Mouse (Mus musculus) neutrophil, adult 5-6 weeks (primary cell): ENCODE data around the gene Tsc22d2. TPM values are rescaled to one million over a fixed set of nuclear protein-coding genes. Genes with fewer than 3 reads are reported as not detected.
A peak's percentile ranks its signal among the peaks of the same experiment; 100 is the strongest.
"Not testable (repeated sequence)": the region's sequence is repeated elsewhere in the genome, so short reads cannot be mapped to it uniquely, and the experiment has no call there.

Experiments used
- ATAC-seq: fragments of 151-379, 151-347 bp; 2 replicates; pipeline ENCODE4 v1.8.0; 2017; ENCODE audit warnings: mild to moderate bottlenecking, moderate TSS enrichment; ENCODE audit not compliant: insufficient number of reproducible peaks, poor library complexity, low FRiP score, severe bottlenecking; ENCODE audit errors: extremely low read depth
- total RNA-seq: library from RNA; stranded (forward); fragments of 200-1000 nt; gene quantifications from 2 replicates; pipeline ENCODE4 v1.2.3, GENCODE M21; 2017

Tsc22d2 gene
- total RNA-seq, 1 experiment from 2014 or later = 48.1 TPM

GRCm38 (mm10) chr3:58418724-58419705 lies 4.5 kb downstream of the Tsc22d2 start:
- ATAC-seq = no peak

GRCm38 (mm10) chr3:58428861-58429260 lies 14.3 kb downstream of the Tsc22d2 start:
- ATAC-seq = no peak

GRCm38 (mm10) chr3:58434414-58434813 lies 19.9 kb downstream of the Tsc22d2 start:
- ATAC-seq = no peak

GRCm38 (mm10) chr3:58448230-58448629 lies 33.7 kb downstream of the Tsc22d2 start:
- peak; percentile 71 for ATAC-seq

GRCm38 (mm10) chr3:58449487-58449886 lies 35.0 kb downstream of the Tsc22d2 start:
- no peak for ATAC-seq

GRCm38 (mm10) chr3:58454414-58455205 lies 40.1 kb downstream of the Tsc22d2 start:
- no peak for ATAC-seq

GRCm38 (mm10) chr3:58455255-58455654 lies 40.7 kb downstream of the Tsc22d2 start:
- no peak for ATAC-seq

- ATAC-seq = peak; percentile 44; the same call in 1 of the 2 replicates
Observed at GRCm38 (mm10) chr3:58469655-58470437, 55.3 kb downstream of the Tsc22d2 start.

GRCm38 (mm10) chr3:58475298-58475697 lies 60.8 kb downstream of the Tsc22d2 start:
- ATAC-seq = not testable (repeated sequence)

- no peak for ATAC-seq
Observed at GRCm38 (mm10) chr3:58478755-58479455, 64.4 kb downstream of the Tsc22d2 start.

GRCm38 (mm10) chr3:58485883-58486282 lies 71.4 kb downstream of the Tsc22d2 start:
- ATAC-seq = peak; percentile 88

GRCm38 (mm10) chr3:58487121-58487520 lies 72.6 kb downstream of the Tsc22d2 start:
- 0 out of 2 replicates have a peak, but pooled peaks have one; percentile 34 for ATAC-seq

- no peak; the same call in 1 of the 2 replicates for ATAC-seq
Observed at GRCm38 (mm10) chr3:58487999-58488775, 73.7 kb downstream of the Tsc22d2 start.

- ATAC-seq = peak; percentile 69
Observed at GRCm38 (mm10) chr3:58490787-58491186, 76.3 kb downstream of the Tsc22d2 start.

- ATAC-seq = no peak
Observed at GRCm38 (mm10) chr3:58493621-58494020, 79.1 kb downstream of the Tsc22d2 start.

GRCm38 (mm10) chr3:58501961-58502360 lies 87.4 kb downstream of the Tsc22d2 start:
- peak; percentile 83 for ATAC-seq

- ATAC-seq = no peak
Observed at GRCm38 (mm10) chr3:58503720-58504333, 89.3 kb downstream of the Tsc22d2 start.
